Mouse (Mus musculus) kidney, embryonic 14.5 days (tissue): ENCODE data around the gene Timm8a1. TPM values are rescaled to one million over a fixed set of nuclear protein-coding genes. Genes with fewer than 3 reads are reported as not detected.

Experiments used
- ATAC-seq: fragments of 200-750 bp; cut with Nextera tagmentation; 2 replicates; pipeline ENCODE4 v1.8.0; 2017; ENCODE audit warnings: moderate number of reproducible peaks, mild to moderate bottlenecking, moderate TSS enrichment, moderate library complexity; ENCODE audit not compliant: low FRiP score, low TSS enrichment
- H3K27ac ChIP-seq: fragments of 300-500 bp; sonication (generic); 2 replicates; pipeline ENCODE4 v1.5.1; 2014; ENCODE audit warnings: low read depth, mild to moderate bottlenecking, low read length, moderate library complexity, mixed read lengths
- H3K27me3 ChIP-seq: fragments of 300-500 bp; sonication (generic); 2 replicates; pipeline ENCODE4 v1.6.1; 2014; ENCODE audit warnings: mild to moderate bottlenecking, low read length; ENCODE audit not compliant: control insufficient read depth, insufficient read depth
- H3K36me3 ChIP-seq: fragments of 300-500 bp; sonication (generic); 2 replicates; pipeline ENCODE4 v1.6.1; 2014; ENCODE audit warnings: low read length, mixed read lengths; ENCODE audit not compliant: control insufficient read depth, insufficient read depth
- H3K4me1 ChIP-seq: fragments of 300-500 bp; sonication (generic); 2 replicates; pipeline ENCODE4 v1.6.1; 2014; ENCODE audit warnings: low read length, mixed read lengths; ENCODE audit not compliant: control insufficient read depth, insufficient read depth
- H3K4me2 ChIP-seq: fragments of 300-500 bp; sonication (generic); replicated peaks from 2 replicates; pipeline ENCODE4 v1.6.1; 2014; ENCODE audit warnings: low read depth, mild to moderate bottlenecking, low read length
- H3K4me3 ChIP-seq: fragments of 300-500 bp; sonication (generic); 2 replicates; pipeline ENCODE4 v1.5.1; 2014; ENCODE audit warnings: mild to moderate bottlenecking, low read length
- H3K9ac ChIP-seq: fragments of 300-500 bp; sonication (generic); 2 replicates; pipeline ENCODE4 v1.6.1; 2014; ENCODE audit warnings: low read depth, mild to moderate bottlenecking, low read length, moderate library complexity
- H3K9me3 ChIP-seq: fragments of 300-500 bp; sonication (generic); 2 replicates; pipeline ENCODE4 v1.6.1; 2016; ENCODE audit warnings: low read length; ENCODE audit not compliant: control insufficient read depth
- WGBS: fragments of 180-500 bp; shearing (Covaris S2); extraction: QIAGEN DNeasy Blood & Tissue Kit; methylation state at CpG from one replicate; pipeline ENCODE4 v1.1.7; 2014; 5-methylcytosine and 5-hydroxymethylcytosine counted together
- polyA plus RNA-seq: library from polyadenylated mRNA; unstranded; fragments of >200 nt; fragmentation: Nextera tagmentation; extraction: Ambion mirVana; gene quantifications from 2 replicates; pipeline ENCODE4 v1.2.1, GENCODE M21; 2014

The Timm8a1 gene
- 92.6 and 104 TPM in 2 replicates for polyA plus RNA-seq

GRCm38 (mm10) chrX:134541145-134541954, at the start of gene Timm8a1:
TSS of gene Timm8a1 (minus strand) at chrX:134541865.
- Histone ChIP-seq H3K4me1 (no peaks in the 10 kb centered on the region), H3K27me3 (no peaks in the 10 kb centered on the region)
- ATAC-seq, result peak; percentile 92

GRCm38 (mm10) chrX:134589836-134590235, 48.2 kb upstream of the Timm8a1 start:
- WGBS, result 63% methylated on average over 5 of the region's 5 CpGs
- Histone ChIP-seq H3K27ac (no peak overlapping the region), H3K9me3 (no peaks in the 10 kb centered on the region), H3K36me3 (peaks cover 2% of the 10 kb centered on the region; the same call in 1 of the 2 replicates), H3K9ac (no peak overlapping the region), H3K4me2 (no peak overlapping the region), H3K4me1 (no peaks in the 10 kb centered on the region), H3K4me3 (no peak overlapping the region), H3K27me3 (no peaks in the 10 kb centered on the region)
- no peak for ATAC-seq

More at GRCm38 (mm10) chrX:134541145-134541954, at the start of gene Timm8a1:
- Histone ChIP-seq H3K36me3 (no peaks in the 10 kb centered on the region; the same call in 1 of the 2 replicates), H3K9ac (peak within 1 kb of the TSS; percentile 59), H3K9me3 (no peaks in the 10 kb centered on the region), H3K27ac (peak within 1 kb of the TSS; percentile 77), H3K4me2 (peak within 1 kb of the TSS; percentile 49), H3K4me3 (peak within 1 kb of the TSS; percentile 56)
- WGBS, result 23% methylated on average over 51 of the region's 61 CpGs

- H3K9me3 ChIP-seq, result no peaks in the 10 kb centered on the region
- no peaks in the 10 kb centered on the region for H3K27me3 ChIP-seq
- no peak overlapping the region for H3K4me3 ChIP-seq
- no peak overlapping the region for H3K4me2 ChIP-seq
- WGBS, result 85% methylated on average over 3 of the region's 3 CpGs
- H3K36me3 ChIP-seq, result peaks cover 2% of the 10 kb centered on the region; the same call in 1 of the 2 replicates
- no peaks in the 10 kb centered on the region for H3K4me1 ChIP-seq
- no peak overlapping the region for H3K27ac ChIP-seq
- H3K9ac ChIP-seq, result no peak overlapping the region
- ATAC-seq, result no peak
Measured at GRCm38 (mm10) chrX:134588997-134589396, 47.3 kb upstream of the Timm8a1 start.

GRCm38 (mm10) chrX:134588261-134588660, 46.6 kb upstream of the Timm8a1 start:
- WGBS, result 78% methylated on average over 4 of the region's 4 CpGs

GRCm38 (mm10) chrX:134586447-134586846, 44.8 kb upstream of the Timm8a1 start:
- Histone ChIP-seq H3K27me3 (no peaks in the 10 kb centered on the region), H3K4me1 (no peaks in the 10 kb centered on the region), H3K9ac (peak overlapping the region; percentile 78), H3K9me3 (no peaks in the 10 kb centered on the region), H3K36me3 (peaks cover 2% of the 10 kb centered on the region; the same call in 1 of the 2 replicates), H3K27ac (no peak overlapping the region), H3K4me3 (peak overlapping the region; percentile 55), H3K4me2 (peak overlapping the region; percentile 43)
- 39% methylated on average over 8 of the region's 8 CpGs for WGBS
- ATAC-seq, result no peak

More at GRCm38 (mm10) chrX:134588261-134588660, 46.6 kb upstream of the Timm8a1 start:
- ATAC-seq, result no peak
- no peak overlapping the region for H3K27ac ChIP-seq
- peaks cover 2% of the 10 kb centered on the region; the same call in 1 of the 2 replicates for H3K36me3 ChIP-seq
- H3K9me3 ChIP-seq, result no peaks in the 10 kb centered on the region
- no peak overlapping the region for H3K4me3 ChIP-seq
- H3K27me3 ChIP-seq, result no peaks in the 10 kb centered on the region
- H3K9ac ChIP-seq, result no peak overlapping the region
- no peaks in the 10 kb centered on the region for H3K4me1 ChIP-seq
- no peak overlapping the region for H3K4me2 ChIP-seq

- Histone ChIP-seq H3K9me3 (no peaks in the 10 kb centered on the region), H3K9ac (peak within 1 kb of the TSS; percentile 78), H3K36me3 (peaks cover 2% of the 10 kb centered on the region; the same call in 1 of the 2 replicates), H3K27me3 (no peaks in the 10 kb centered on the region), H3K27ac (peak within 1 kb of the TSS; percentile 78), H3K4me1 (no peaks in the 10 kb centered on the region), H3K4me3 (peak within 1 kb of the TSS; percentile 55), H3K4me2 (peak within 1 kb of the TSS; percentile 43)
- peak; percentile 98 for ATAC-seq
- WGBS, result 21% methylated on average over 45 of the region's 45 CpGs
Measured at GRCm38 (mm10) chrX:134585103-134586002, 43.7 kb upstream of the Timm8a1 start, which contains the start of gene Rpl36a. TSS of gene Rpl36a (plus strand) at chrX:134585654.

- H3K4me2 ChIP-seq, result no peak within 1 kb of the TSS
- 84% methylated on average over 11 of the region's 11 CpGs for WGBS
- H3K4me1 ChIP-seq, result no peaks in the 10 kb centered on the region
- ATAC-seq, result no peak
- no peaks in the 10 kb centered on the region for H3K27me3 ChIP-seq
- H3K36me3 ChIP-seq, result peaks cover 2% of the 10 kb centered on the region; the same call in 1 of the 2 replicates
- H3K4me3 ChIP-seq, result no peak within 1 kb of the TSS
- no peak within 1 kb of the TSS for H3K9ac ChIP-seq
- no peaks in the 10 kb centered on the region for H3K9me3 ChIP-seq
- no peak within 1 kb of the TSS for H3K27ac ChIP-seq
Measured at GRCm38 (mm10) chrX:134582888-134583669, 41.4 kb upstream of the Timm8a1 start, which contains the start of gene Btk. TSS of gene Btk (minus strand) at chrX:134583570.

- ATAC-seq, result no peak
- Histone ChIP-seq H3K9me3 (no peaks in the 10 kb centered on the region), H3K4me2 (no peak overlapping the region), H3K27me3 (no peaks in the 10 kb centered on the region), H3K4me3 (no peak overlapping the region), H3K9ac (no peak overlapping the region), H3K36me3 (no peaks in the 10 kb centered on the region), H3K27ac (no peak overlapping the region), H3K4me1 (no peaks in the 10 kb centered on the region)
- 81% methylated on average over 11 of the region's 11 CpGs for WGBS
Measured at GRCm38 (mm10) chrX:134582270-134582669, 40.6 kb upstream of the Timm8a1 start.
